Mouse (Mus musculus) embryonic facial prominence, embryonic 14.5 days (tissue): Measurements from ENCODE around the gene 4930455H04Rik. TPM values are rescaled to one million over a fixed set of nuclear protein-coding genes. Genes with fewer than 3 reads are reported as not detected.

Experiments
- ATAC-seq: fragments of 200-750 bp; cut with Nextera tagmentation; 2 replicates; pipeline ENCODE4 v1.8.0; 2017; ENCODE audit warnings: low read depth, moderate number of reproducible peaks, moderate TSS enrichment
- DNase-seq: peaks from one replicate; pipeline ENCODE4 v3.0.0-alpha.2; 2015; ENCODE audit warnings: low spot score
- H3K27ac ChIP-seq: fragments of 300-500 bp; sonication (generic); replicated peaks from 2 replicates; pipeline ENCODE4 v1.5.1; 2014; ENCODE audit warnings: low read depth, mild to moderate bottlenecking, low read length, moderate library complexity
- H3K27me3 ChIP-seq: fragments of 300-500 bp; sonication (generic); replicated peaks from 2 replicates; pipeline ENCODE4 v1.6.1; 2014; ENCODE audit warnings: low read length; ENCODE audit not compliant: control insufficient read depth, insufficient read depth
- H3K36me3 ChIP-seq: fragments of 300-500 bp; sonication (generic); 2 replicates; pipeline ENCODE4 v1.6.1; 2014; ENCODE audit warnings: low read length, mixed read lengths; ENCODE audit not compliant: control insufficient read depth, insufficient read depth
- H3K4me1 ChIP-seq: fragments of 300-500 bp; sonication (generic); 2 replicates; pipeline ENCODE4 v1.6.1; 2014; ENCODE audit warnings: antibody characterized with exemption, low read length; ENCODE audit not compliant: control insufficient read depth, insufficient read depth
- H3K4me2 ChIP-seq: fragments of 300-500 bp; sonication (generic); 2 replicates; pipeline ENCODE4 v1.6.1; 2014; ENCODE audit warnings: low read depth, mild to moderate bottlenecking, low read length, moderate library complexity, mixed read lengths
- H3K4me3 ChIP-seq: fragments of 300-500 bp; sonication (generic); 2 replicates; pipeline ENCODE4 v1.5.1; 2014; ENCODE audit warnings: low read depth, mild to moderate bottlenecking, low read length
- H3K9ac ChIP-seq: fragments of 300-500 bp; sonication (generic); 2 replicates; pipeline ENCODE4 v1.6.1; 2014; ENCODE audit warnings: low read depth, mild to moderate bottlenecking, low read length, moderate library complexity, mixed read lengths
- H3K9me3 ChIP-seq: fragments of 300-500 bp; sonication (generic); 2 replicates; pipeline ENCODE4 v1.6.1; 2016; ENCODE audit warnings: low read length; ENCODE audit not compliant: control insufficient read depth
- WGBS: fragments of 180-500 bp; shearing (Covaris S2); extraction: QIAGEN DNeasy Blood & Tissue Kit; methylation state at CpG from one replicate; pipeline ENCODE4 v1.1.7; 2014; 5-methylcytosine and 5-hydroxymethylcytosine counted together
- polyA plus RNA-seq: library from polyadenylated mRNA; unstranded; fragments of >200 nt; fragmentation: Nextera tagmentation; extraction: Ambion mirVana; gene quantifications from 2 replicates; pipeline ENCODE4 v1.2.1, GENCODE M21; 2014

Gene 4930455H04Rik
- polyA plus RNA-seq, 1 experiment from 2014 or later: not detected

DNA sequence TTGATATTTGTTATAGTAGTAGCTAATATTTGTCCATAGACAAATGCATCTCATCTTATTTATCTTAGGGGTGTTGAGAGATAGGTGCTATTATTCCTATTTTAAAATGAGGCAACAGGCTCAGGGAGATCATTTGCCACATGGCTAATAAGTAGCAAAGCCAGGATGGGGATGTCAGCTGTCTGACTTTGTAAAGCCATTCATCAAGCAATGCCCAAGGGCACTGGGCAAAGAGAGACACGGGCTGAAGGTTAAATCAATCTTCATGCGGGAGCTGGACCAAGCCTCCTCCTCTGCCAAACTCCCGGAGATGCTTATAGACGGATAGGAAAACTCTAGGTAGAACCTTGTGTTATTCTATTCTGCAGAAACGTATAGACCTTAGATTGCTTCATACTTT lies 1.7 kb downstream of the 4930455H04Rik start:
- Histone ChIP-seq H3K36me3 (no peaks in the 10 kb centered on the region), H3K9ac (no peak overlapping the region), H3K9me3 (peaks cover 5% of the 10 kb centered on the region; the same call in 1 of the 2 replicates), H3K4me1 (no peaks in the 10 kb centered on the region), H3K27ac (no peak overlapping the region), H3K4me3 (no peak overlapping the region), H3K27me3 (no peaks in the 10 kb centered on the region), H3K4me2 (no peak overlapping the region)
- DNase-seq: no peak
- ATAC-seq: no peak
- WGBS: 51% methylated on average over 5 of the region's 5 CpGs

DNA sequence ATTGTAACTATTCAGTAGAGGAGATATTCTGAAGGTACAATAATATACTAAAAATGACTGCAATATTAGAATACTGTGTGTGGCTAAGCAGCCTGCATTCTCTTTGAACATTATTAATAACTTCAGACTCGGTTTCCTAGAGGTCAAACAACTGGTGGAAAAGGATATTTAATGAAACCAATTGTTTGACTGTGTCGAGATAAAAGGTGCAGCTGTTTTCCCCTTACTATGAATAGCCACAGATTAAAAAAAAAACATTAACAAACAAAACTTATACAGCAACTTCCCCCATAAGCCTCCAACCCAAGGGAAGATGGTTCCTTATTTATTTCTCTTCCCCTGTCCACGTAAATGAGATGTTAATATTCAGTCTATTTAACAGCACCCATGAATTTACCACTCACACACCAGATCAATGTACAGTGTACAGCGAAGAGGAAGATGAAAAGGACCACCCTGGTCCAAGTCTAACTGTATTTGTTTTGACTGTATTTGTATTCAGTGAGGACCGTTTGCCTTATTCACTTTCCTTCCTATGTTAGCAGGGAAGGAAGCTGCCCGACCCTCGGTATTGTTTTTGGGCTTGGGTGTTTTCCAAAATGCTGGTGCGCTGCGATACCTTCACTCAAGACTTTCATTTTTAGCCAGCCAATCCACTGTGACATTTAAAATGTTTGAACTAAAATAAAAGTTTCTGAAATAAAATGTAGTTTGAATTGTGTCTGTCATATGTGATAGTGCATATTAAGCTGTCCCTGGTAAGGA lies 13.9 kb downstream of the 4930455H04Rik start:
- 75% methylated on average over 9 of the region's 9 CpGs for WGBS
- no peak overlapping the region for H3K4me3 ChIP-seq
- H3K27ac ChIP-seq: no peak overlapping the region
- peaks cover 11% of the 10 kb centered on the region for H3K4me1 ChIP-seq
- no peaks in the 10 kb centered on the region for H3K36me3 ChIP-seq
- ATAC-seq (no peak), DNase-seq (no peak)
- no peak overlapping the region for H3K4me2 ChIP-seq
- H3K9ac ChIP-seq: no peak overlapping the region
- H3K27me3 ChIP-seq: no peaks in the 10 kb centered on the region
- H3K9me3 ChIP-seq: peaks cover 9% of the 10 kb centered on the region

DNA sequence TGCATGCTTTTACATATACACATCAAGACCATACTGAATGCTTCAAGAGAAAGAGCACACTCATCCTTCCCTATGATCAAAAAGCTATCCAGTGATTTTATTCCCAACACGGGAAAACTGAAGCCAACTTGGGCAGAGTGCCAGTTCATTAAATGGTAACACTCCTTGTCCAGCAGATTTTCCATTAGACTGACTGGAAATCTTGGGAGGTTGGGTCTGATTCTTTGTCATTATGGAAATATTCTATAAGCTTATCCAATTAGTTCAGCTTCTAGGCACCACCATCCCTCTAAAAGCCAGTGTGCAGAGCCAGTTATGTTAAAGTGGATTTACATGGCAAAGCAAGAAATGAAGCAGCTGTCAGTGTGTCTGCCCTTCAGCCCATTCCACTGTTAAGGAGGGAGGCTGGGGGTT lies 17.0 kb downstream of the 4930455H04Rik start:
- Histone ChIP-seq H3K9me3 (no peaks in the 10 kb centered on the region), H3K4me3 (no peak overlapping the region), H3K27ac (no peak overlapping the region), H3K9ac (no peak overlapping the region), H3K4me2 (no peak overlapping the region), H3K4me1 (peaks cover 11% of the 10 kb centered on the region), H3K36me3 (no peaks in the 10 kb centered on the region), H3K27me3 (no peaks in the 10 kb centered on the region)
- DNase-seq (peak; percentile 83), ATAC-seq (peak; percentile 89; the same call in 1 of the 2 replicates)
- 16% methylated on average over 1 of the region's 1 CpGs for WGBS

DNA sequence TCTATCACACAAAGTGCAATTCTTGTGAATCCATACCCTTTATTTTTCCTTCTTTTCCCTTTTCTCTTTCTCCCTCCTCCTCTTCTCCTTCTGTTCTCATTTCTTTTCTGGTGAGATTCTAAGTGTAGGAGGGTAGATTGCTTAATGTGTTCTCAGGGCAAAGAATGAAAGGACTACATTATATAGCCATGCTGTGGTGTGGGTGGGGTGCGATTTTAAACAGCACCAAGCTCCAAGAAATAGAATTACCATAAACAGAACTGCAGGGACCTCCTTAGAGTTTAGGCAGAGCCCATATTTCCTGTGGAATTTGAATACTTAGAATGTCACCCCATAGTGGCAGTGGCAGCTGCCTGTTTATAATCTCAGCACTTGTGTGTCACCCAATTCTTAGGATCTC lies 17.7 kb downstream of the 4930455H04Rik start:
- Histone ChIP-seq H3K27ac (no peak overlapping the region), H3K9me3 (no peaks in the 10 kb centered on the region), H3K4me1 (peaks cover 11% of the 10 kb centered on the region), H3K4me2 (no peak overlapping the region), H3K9ac (no peak overlapping the region), H3K36me3 (no peaks in the 10 kb centered on the region), H3K4me3 (no peak overlapping the region), H3K27me3 (no peaks in the 10 kb centered on the region)
- ATAC-seq (peak; percentile 45; the same call in 1 of the 2 replicates), DNase-seq (peak; percentile 21)
- 52% methylated on average over 1 of the region's 1 CpGs for WGBS

DNA sequence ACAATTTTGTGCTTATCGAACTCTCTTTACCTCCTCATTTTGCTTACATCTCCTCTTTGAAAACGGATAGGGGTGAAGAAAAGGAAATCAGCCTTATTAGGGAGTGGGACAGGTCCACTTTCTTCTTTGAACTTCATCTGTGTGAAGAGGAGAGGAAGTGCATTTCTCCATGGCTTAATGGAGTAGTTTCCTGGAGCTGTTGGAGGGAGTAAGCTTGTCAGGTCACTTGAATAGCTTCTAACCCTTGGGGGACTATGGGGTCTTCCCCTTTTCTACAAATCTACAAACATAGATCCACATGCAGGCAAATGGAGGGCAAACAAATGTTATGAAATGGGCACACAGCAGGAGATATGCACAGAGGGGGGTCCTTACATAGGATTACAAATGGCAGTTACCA lies 18.4 kb downstream of the 4930455H04Rik start:
- DNase-seq (no peak), ATAC-seq (no peak)
- peaks cover 11% of the 10 kb centered on the region for H3K4me1 ChIP-seq
- H3K4me3 ChIP-seq: no peak overlapping the region
- 54% methylated on average over 2 of the region's 2 CpGs for WGBS
- no peaks in the 10 kb centered on the region for H3K36me3 ChIP-seq
- H3K9ac ChIP-seq: no peak overlapping the region
- H3K27ac ChIP-seq: no peak overlapping the region
- H3K27me3 ChIP-seq: no peaks in the 10 kb centered on the region
- H3K4me2 ChIP-seq: no peak overlapping the region
- no peaks in the 10 kb centered on the region for H3K9me3 ChIP-seq

DNA sequence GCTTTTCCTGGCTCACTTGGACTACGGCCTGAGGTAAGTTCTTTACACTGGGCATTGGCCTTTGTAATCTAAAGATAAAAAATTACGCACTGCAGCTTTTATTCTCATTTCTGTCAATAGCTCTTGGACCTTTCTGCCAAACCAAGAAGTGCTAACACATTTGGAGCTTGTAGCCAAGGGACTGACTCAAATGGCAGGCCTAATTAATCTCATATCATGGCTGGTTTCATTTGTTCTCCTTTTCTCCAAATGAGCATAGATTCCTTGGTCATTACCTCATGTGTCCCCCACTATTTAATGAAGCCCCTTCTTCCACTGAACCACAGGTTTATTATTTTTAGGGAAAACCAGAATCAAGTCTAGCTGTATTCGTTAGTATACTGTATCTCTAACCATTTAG lies 20.2 kb downstream of the 4930455H04Rik start:
- DNase-seq: no peak
- 89% methylated on average over 3 of the region's 3 CpGs for WGBS
- Histone ChIP-seq H3K27me3 (no peaks in the 10 kb centered on the region), H3K36me3 (no peaks in the 10 kb centered on the region), H3K9me3 (no peaks in the 10 kb centered on the region), H3K4me3 (no peak overlapping the region), H3K4me2 (no peak overlapping the region), H3K4me1 (peaks cover 11% of the 10 kb centered on the region), H3K27ac (no peak overlapping the region), H3K9ac (no peak overlapping the region)
- no peak for ATAC-seq

DNA sequence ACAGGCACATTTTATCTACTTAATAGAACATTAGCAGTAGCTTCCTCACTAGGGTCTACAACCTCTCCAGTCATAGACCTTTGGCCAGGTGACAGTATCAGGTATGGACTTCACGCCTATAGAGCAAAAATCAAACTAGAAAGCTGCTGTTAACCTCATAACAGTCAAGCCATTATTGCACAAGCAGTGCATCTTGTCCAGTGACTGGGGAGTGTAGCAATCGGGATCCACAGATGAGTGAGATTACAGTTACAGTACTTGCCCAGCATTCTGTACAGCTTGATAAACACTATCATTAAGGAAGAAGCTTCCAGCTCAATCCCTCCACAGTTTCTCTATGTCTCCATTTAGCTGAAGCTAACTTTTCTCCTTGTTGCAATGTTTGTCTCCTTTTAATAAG lies 23.1 kb downstream of the 4930455H04Rik start:
- Histone ChIP-seq H3K9ac (no peak overlapping the region), H3K27me3 (no peaks in the 10 kb centered on the region), H3K36me3 (no peaks in the 10 kb centered on the region), H3K27ac (no peak overlapping the region), H3K4me3 (no peak overlapping the region), H3K4me2 (no peak overlapping the region), H3K9me3 (no peaks in the 10 kb centered on the region), H3K4me1 (no peaks in the 10 kb centered on the region)
- DNase-seq (no peak), ATAC-seq (no peak)
- WGBS: 93% methylated on average over 2 of the region's 2 CpGs

DNA sequence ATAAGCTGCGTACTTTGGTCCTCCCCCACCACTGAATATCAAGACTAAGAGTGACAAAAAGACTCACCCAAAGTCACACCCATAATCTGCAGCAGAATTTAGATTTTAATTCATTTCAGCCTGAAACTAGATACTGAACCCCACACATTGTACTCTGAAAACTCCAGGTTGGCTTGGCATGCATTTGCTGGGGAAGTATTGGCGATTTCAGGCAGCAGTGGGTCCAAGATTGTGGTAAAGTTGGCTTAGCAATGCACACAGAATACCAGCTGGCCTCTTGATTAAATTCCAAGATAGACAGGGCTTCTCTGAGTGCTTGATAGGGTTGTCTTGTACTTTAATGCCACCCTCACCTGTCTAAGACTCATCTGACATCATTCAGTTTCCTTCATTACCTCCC lies 24.9 kb downstream of the 4930455H04Rik start:
- no peak for ATAC-seq
- DNase-seq: no peak
- Histone ChIP-seq H3K4me3 (no peak overlapping the region), H3K27me3 (no peaks in the 10 kb centered on the region), H3K9me3 (no peaks in the 10 kb centered on the region), H3K4me1 (no peaks in the 10 kb centered on the region), H3K36me3 (no peaks in the 10 kb centered on the region), H3K27ac (no peak overlapping the region), H3K9ac (no peak overlapping the region), H3K4me2 (no peak overlapping the region)
- 74% methylated on average over 2 of the region's 2 CpGs for whole genome bisulfite sequencing
